Mouse (Mus musculus) ES-Bruce4 (cell line): ENCODE results near the gene Gm35315.

Experiments used
- EP300 ChIP-seq: IDR thresholded peaks from 2 replicates; pipeline ENCODE4 v1.6.1; 2011; ENCODE audit warnings: low read depth, low read length; ENCODE audit not compliant: insufficient read depth
- POLR2A ChIP-seq: IDR thresholded peaks from one replicate; pipeline ENCODE4 v1.8.1; 2011; ENCODE audit warnings: low read length; ENCODE audit not compliant: insufficient read depth

DNA sequence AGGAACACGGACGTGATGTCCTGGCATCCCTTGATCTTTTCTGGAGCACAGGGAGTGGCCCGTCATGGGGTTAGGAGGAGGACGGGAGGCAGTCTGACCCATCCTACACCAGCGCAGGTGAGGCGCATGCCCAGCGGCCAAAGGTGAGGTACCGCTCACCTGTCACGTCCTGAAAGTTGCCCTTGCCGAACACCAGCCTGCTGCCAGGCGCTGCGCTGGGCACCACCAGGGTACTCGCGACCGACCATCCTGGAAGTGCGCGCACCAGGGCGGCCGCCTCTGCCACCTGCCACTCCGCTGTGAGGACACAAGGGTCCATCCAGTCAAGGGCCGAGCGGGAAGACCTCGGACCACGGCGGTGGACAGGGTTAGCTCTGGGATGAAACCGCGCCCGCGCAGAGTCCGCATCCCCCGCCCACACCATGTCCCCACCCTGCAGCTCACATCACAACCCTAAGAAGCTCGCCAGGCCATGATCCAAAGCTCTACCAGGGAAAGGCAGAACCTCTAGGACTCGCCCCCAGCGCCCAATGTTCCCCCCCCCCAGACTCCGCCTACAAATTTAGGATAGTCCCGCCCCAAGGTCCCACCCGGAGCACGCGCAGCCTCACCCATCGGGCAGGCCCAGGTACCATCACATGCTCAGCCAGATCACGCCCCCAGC is 12.8 kb upstream of the Gm35315 start:
- no peak for TF ChIP-seq EP300
- TF ChIP-seq POLR2A: no peak
